Mouse (Mus musculus) left cerebral cortex, adult 8-10 months (tissue): ENCODE measurements at regions not wholly inside any gene's neighbourhood (a gene's known extent, or its start where the extent isn't known, plus 50 kb on each side); places are given as distances from the start of the nearest gene placed in this dataset.

Source experiments
- DNase-seq, 2 experiments: peaks; one replicate each; pipeline ENCODE4 v3.0.0; 2022; ENCODE audit warnings: low spot score in 2 of 2

DNA sequence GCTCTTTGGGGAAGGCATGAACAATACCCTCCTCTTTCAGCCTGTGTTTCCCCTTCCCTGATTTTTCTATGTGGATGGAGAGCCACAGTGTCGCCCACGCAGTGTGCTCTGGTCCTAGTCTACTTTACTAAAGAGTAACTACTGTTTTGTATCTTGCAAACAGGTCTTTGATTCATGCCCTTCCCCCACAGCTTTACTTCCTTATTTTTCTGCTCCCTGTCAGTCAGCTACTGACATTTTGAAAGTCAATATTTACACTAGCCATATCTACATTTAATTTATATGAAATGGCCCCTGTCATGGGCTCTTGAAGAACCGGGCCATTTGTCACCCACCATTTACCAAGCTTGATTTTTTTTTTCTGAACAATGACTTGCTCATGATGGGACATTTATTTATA lies 168.7 kb upstream of the Stt3b start:
- DNase-seq = no peak

DNA sequence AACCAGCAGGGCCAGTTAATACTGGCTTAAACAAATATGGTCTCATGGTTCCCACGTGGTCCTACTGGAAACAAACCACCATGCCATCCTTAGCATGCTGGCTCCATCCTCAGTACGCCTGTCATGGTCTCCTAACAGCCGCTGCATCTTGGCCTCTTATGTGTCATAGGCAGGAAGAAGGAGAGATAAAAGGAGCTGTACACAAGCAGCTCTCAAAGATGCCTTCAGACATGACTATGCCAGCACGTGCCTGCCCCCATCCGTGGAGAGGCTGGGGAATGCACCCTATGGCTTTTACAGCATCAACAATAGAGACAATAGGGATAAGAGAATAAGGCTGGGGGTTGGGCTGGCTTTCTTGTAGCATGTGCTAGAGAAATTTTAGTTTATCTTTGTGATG lies 171.0 kb upstream of the Stt3b start:
- no peak for DNase-seq

- DNase-seq = no peak
Observed at GRCm38 (mm10) chr9:115483024-115483423, 172.8 kb upstream of the Stt3b start.

DNA sequence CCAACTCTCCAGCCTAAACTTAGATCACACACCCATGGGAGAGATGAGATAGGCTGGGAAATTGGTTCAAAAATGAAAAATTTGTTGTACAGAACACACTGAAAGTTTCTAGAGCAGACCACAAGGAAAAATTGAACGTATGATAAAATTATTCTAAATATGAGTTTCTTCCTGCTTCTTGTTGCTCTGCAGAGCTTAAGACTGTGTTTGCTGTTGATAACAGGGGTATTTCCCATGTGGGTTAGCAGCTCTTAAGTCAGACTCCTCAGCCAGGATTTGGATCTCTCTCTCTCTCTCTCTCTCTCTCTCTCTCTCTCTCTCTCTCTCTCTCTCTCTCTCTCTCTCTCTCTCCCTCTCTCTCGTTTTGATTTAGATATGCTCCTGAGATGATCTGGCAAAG lies 173.5 kb upstream of the Stt3b start:
- no peak for DNase-seq

- DNase-seq = no peak
Observed at GRCm38 (mm10) chr9:115484408-115484807, 174.2 kb upstream of the Stt3b start.

- no peak for DNase-seq
Observed at GRCm38 (mm10) chr9:115485219-115485618, 175.0 kb upstream of the Stt3b start.

DNA sequence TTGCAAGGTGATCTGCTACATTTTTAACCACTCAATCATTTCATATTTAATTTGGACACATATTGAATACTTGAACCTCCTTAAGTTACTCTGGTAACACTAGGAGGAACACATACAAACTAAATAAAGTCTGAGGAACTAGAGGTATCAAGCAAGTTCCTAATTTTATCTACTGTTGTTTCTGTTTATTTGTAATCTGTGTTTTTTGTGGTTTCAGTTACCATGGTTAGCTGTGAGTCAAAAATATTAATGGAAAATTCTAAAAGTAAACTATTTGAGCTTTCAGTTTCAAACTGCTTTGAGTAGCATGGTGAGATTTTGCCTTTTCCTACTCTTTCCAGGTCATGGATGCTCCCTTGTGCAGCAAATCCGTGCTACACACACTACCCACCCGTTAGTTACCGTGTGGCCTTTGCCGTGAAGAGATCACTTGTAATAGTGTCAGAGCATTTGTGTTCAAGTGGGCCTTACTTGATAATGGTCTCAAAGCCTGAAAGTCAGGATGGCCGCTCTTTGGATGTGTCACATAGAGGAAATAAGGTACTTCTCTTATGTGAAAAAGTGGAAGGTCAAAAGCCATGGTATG lies 177.0 kb upstream of the Stt3b start:
- DNase-seq = no peak

- no peak for DNase-seq
Observed at GRCm38 (mm10) chr9:115488913-115489809, 178.9 kb upstream of the Stt3b start.

DNA sequence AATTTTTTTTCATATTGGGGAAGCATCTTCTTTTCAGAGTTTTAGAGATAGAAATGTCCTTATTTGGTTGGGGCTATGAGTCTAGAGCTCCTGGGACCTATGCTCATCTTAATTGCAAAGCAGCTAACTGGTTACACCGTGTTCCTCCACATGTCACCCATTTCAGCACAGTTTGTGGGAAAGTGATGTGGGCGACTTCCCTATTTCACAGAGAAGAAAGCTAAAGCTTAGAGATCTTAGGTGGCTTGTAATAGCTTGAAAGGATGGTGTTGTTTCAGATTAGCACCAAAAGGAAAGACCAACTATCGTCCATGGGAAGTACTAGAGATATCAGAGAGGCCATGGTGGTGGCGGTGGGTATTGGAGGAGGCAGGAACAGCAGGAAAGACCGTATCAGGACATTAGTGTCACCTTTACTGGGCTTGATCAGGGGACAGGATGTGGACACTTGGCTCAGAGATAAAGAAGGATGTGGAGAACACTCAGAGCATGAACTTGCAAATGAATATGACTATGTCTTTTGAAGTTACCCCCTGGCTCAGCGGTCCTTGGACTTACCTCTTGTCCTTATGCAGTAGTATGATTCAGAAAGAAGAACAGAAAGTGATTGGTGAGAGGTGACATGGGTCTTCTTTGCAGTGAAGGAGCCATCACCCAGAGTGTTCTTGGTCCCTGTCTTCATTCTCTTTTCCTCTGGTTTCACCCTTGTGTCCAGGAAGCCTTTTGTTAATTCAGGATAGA lies 182.4 kb upstream of the Stt3b start:
- DNase-seq = no peak

DNA sequence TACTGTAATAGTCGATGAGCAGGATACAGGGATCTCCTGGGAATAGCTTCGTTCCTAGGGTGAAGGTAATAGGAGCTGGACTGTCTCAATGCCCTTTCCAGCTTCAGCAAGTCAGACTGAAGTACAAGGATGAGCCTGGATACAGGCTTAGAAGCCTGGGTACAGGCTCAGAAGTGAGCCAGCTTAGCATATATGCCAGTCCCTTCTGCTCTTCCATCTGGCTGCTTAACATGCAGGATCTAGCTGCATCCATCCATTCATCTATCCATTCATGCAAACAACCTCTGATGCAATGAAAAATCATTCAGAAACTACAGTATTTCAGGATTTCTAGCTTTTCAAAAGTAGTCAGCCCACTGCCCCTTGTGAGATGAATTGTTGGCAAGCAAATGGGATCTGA lies 183.5 kb upstream of the Stt3b start:
- no peak for DNase-seq

- no peak for DNase-seq
Observed at GRCm38 (mm10) chr9:115499536-115499935, 189.3 kb upstream of the Stt3b start.

GRCm38 (mm10) chr9:115504789-115505188 lies 194.6 kb upstream of the Stt3b start:
- DNase-seq = no peak

DNA sequence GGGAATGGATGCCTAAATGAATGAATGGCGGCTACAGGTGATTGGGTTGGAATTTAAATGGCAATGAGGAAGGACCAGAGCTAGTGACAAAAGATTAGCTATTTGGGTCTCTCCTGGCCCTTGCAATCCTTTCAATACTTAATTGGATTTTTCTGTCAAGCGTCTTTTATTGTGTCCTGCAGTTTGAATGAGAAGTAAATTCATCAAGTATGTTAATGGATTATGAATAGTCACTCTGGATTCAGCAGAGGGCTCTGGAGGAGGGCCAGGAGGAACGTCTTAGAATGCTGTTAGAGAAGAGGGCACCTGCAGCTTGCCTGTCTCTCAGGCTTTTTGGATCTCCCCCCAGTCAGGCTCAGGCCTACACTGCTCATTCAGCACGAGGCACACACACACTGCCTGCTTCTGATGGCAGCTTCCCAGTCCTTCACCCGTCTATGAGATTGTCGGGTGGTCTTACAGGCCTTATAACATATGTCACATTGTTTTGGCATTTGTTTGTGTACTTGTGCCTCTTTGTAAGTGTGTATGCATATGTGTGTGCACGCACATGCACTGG lies 197.0 kb upstream of the Stt3b start:
- no peak for DNase-seq

DNA sequence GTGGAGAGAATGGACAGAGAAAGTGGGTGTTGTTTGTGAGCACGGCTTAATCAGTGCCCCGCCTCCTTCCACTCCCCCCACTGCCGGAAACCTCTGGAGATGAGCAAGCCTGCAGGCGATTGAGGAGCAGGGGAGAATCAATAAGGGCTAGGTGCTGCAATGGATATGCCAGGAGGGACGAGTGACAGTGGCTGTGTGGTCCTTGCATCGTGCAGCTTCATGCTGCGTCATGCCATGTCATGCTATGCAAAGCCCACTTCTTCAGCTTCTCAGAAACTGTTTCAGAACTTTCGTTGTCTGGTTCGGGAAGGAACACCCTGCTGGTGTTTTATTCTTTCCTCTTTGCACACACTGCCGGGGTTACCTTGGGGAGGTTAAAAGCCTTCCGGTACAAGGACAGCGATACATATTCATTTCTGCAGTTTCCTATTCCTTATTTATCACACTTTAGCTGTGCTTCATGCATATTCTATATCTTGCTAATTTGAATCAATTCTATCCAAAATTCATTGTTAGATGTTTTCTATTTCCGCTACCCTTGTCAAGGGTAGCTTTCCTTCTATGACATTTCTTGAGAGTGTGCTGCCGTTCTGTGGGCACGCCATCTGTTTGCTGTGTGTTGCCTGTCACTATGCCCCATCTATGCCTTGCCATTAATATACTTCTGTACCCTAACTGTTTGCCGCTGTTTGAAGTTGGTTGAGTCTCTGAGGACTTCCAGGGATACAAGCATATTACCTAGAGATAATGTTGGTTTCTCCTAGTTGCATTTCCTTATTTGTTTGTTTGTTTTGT lies 202.8 kb upstream of the Stt3b start:
- DNase-seq = no peak

- DNase-seq = no peak
Observed at GRCm38 (mm10) chr9:115517903-115518302, 207.7 kb upstream of the Stt3b start.

- DNase-seq = no peak
Observed at GRCm38 (mm10) chr9:115524161-115524560, 213.9 kb upstream of the Stt3b start.

DNA sequence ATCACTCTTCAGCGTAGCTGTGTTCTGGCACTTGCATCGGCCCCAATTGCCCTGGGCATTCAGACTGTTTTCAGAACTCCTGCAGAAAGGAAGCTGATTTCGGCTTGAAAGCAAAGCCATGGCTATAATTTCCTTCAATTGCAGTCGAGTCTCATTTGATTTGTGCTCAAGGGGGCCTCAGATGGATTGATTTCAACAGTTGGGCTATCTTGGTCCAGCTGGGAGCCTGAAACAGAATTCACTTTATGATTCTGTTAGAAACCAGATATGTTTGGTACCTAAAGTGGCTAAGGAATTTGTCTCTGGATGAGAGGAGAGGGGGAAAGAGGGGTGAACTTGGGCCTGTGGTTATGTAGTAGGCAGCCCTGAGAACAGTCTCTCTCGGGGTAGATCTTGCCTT lies 214.4 kb upstream of the Stt3b start:
- no peak for DNase-seq

DNA sequence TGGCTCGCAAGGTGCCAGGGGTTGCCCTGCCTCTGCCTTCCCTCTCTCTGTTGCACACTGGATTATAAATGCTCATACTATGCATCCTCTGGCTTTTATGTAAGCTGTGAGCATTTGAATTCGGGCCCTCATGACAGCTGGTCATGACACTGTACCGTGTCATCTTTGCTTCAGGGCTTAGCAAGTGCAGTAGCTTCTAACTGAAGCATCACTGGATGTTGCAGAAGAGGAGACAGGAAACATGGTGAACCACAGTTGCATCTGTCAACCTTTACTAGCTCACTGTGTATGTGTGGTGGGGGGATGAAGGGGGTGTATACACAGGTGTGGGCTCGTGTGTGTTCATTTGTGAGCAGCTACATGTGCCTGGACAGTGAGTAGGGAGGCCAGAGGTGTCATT lies 216.1 kb upstream of the Stt3b start:
- DNase-seq = no peak

- no peak for DNase-seq
Observed at GRCm38 (mm10) chr9:115526981-115527380, 216.8 kb upstream of the Stt3b start.

GRCm38 (mm10) chr9:115534198-115534597 lies 224.0 kb upstream of the Stt3b start:
- DNase-seq = no peak

GRCm38 (mm10) chr9:115543665-115544064 lies 233.4 kb upstream of the Stt3b start:
- DNase-seq = no peak
